Mouse (Mus musculus): ENCODE results near the gene Spata13.

Gene Spata13

DNA sequence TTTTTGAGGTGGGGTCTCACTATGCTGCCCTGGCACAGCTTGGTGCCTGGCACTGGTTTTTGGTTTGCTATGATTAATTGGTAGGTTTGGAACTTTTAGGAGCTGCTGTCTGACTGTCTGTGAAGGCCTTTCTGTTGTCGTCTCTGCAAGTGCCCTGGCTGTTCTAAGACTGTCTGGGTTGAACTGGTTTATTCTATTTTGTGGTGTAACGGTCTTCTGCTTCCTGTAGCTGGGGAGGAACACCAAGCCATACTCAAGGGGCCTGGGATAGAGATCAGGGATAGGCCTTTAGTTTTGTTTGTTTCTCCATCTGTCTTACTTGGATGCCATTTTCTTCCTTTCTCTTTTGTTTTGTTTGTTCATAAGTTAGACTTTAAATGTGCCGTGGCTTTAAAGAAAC is 88.1 kb downstream of the Spata13 start:
- DNase-seq, result no peak

DNA sequence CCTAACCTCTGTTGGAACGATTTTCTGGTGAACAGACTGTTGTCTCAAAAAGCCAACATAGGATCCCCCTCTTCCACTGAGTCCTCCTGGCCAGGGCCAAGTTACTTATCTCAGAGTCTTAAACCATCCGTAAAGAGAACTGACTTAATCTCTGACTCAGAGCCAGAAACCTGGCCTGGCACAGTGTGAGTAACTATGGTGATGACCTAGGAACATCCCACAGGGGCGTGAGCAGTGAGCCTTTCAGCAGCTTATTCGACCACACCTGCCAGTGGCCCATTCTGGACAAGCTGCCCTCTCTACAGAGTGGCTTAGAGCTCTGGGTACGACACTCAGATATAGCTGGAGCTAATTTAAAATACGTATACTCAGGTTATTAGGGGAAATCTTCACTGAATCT is 92.3 kb downstream of the Spata13 start:
- peak; percentile 44 for DNase-seq

DNA sequence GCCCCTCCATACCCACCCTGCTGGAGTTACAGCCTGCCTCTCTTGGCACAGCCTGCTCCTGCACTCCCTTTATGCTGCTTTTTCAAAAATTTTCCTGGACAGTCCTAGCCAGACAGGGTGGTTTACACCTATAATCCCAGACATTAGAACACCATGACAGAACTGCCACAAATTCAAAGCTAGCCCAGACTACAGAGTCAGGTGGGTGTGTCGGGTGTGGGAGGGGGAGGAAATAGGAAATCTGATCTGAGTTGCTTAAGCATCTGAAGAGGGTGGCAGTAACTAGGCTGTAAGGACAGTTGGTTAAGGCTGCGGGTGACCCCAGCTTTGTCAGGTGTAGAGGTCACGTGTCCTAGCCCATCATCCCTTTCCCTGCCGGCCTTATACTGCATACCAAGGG is 93.3 kb downstream of the Spata13 start:
- DNase-seq, result no peak

DNA sequence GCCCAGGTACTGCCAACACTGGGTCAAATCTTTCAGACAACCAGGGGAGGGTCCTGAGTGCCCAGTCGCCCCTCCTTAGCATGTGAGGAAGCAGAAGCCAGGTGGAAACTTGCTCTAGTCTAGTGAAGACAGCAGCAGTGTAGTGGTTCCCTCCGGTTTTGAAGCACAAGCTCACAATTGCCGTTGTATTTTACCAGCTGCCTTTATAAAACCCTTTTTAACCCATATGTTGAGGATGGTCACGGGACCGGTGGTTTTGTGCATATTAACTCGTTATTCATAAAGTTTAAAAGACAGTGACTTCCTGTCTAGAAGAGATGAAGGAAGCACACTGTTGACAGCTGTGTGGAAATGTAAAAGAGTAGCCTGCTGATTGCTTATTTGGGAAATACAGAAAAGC is 98.3 kb downstream of the Spata13 start:
- no peak for DNase-seq

DNA sequence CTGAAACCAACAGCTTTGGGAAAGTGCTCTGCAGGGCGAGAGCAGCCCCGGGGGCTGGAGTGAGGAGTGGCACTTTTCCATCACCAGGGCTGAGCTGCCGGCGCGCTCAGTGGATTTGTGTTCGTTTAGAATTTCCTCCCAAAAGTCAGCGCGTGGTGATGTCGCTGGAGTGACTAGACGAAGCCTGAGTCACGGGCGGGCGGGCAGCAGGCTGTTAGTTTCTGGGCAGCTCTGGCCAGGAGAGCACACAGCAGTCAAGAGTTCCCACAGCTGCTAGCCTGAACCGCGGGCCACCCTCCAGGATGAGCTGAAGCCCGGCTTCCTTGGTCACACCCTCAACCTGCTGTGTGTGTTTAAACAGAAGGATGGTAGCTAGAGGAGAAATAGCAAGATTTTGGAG is 99.0 kb downstream of the Spata13 start:
- no peak for DNase-seq

DNA sequence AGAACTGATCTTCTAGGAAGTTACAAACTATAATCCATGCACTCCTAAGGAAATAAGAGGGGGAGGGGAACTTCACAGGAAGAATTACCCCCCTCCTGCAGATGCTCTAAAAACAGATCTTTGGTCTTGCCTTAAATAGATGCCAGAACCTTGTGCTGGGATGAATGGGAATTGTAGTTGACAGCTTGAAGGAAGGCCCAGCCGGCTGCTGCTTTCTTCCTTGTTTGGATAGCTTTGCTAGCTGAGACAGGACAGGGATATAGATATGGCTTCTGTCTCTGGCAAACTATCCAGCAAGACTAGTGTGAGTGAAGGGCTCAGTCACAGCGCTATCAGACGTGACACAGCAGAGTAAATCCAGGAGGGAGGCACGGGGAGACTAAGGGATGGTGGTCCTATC is 99.9 kb downstream of the Spata13 start:
- no peak for DNase-seq

DNA sequence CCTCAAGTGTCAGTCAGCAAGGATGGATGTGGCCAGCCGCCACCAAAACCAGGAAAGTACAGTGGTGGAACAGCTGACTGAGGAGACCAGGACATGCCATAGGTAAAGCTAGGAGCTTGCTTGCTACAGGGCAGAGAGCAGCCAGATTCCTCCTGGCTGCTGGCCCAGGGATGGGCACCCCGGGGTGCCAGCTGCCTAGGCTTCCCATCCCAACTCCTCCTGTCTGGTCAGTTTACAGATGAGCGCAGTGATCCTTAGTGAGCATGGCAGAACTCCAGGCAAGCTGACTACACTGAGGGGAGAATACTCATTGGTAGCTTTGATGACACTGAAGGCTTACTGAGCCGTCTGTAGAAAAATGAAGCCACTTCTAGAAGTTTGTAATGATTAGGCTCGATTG is 101.4 kb downstream of the Spata13 start:
- peak; percentile 57 for DNase-seq

DNA sequence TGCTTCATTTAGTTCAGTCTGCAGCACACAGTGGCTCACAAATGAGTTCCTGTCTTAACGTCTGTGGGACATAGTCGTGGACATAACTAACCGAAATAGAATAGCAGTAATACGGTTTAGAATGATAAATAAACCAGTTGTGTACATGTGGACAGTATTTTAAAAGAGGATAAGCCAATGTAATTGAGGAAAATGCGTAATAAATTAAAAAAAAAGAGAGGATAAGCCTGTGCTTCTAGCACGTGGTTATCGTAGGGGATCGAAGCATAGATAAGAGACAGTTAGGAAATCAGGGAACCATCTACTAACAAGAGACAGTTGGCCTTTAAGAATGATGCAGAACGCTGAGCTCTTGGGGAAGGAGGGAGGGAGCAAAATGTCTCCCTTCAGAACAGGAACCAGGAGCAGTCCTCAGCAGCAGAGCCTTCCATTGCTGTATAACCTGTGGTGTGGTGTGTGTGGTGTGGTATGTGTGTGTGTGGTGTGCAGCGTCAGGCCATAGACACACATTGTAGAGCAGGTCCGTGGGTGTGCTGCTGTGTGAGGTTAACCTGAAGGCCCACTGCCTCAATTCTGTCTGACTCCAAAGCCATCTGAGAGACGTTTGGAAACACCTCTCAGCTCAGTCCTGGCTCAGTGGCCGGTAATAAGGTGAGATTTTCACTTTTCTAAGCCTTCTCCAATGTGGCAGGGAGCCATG is 102.2 kb downstream of the Spata13 start:
- no peak for DNase-seq

DNA sequence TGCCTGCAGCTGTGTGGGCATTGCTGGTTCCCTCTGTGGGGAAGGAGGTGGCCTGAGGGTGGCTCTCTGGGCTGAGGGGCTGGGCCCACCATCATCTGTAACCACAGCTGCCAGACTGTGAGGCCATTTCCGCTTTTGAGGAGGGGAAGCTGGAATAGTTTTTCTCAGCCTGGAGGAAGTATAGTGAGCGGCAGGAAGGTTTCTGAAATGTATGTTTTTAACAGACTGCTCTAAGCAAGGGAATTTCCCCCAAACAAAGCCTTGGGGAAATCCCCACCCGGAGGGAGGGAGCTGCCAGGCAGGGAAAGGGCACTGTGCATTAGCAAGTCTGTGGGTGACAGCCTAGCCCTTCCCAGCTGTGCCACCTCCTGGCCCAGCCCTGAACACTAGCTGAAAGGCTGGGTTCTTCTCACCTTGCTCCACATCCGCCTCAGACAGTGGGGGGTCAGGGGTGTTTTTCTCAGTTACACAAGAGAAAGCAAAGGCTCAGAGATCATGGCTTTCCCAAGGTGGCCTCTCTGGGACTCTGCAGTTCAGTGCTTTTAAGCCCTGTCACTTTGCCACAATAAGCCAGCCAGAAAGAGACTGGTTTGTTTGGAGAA is 102.9 kb downstream of the Spata13 start:
- no peak for DNase-seq

DNA sequence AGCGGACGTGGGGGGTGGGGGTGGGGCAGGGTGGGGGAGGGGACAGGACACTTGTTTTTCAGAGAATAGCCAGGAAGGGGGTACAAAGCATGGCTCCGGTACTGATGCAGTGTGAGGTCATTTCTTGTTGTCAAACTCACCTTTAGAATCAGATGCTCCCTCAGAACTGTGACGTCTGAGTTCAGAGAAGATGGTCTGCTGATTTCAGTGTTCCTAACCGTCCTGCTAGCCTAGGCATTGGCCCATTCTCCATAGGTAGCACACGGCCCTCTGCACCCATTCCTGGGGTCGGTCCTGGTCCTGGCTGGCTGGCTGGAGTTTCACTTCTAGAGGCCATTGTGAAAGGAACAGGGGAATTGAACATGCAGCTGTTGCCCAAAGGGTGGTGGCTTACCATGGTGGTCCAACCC is 103.4 kb downstream of the Spata13 start:
- DNase-seq, result no peak

DNA sequence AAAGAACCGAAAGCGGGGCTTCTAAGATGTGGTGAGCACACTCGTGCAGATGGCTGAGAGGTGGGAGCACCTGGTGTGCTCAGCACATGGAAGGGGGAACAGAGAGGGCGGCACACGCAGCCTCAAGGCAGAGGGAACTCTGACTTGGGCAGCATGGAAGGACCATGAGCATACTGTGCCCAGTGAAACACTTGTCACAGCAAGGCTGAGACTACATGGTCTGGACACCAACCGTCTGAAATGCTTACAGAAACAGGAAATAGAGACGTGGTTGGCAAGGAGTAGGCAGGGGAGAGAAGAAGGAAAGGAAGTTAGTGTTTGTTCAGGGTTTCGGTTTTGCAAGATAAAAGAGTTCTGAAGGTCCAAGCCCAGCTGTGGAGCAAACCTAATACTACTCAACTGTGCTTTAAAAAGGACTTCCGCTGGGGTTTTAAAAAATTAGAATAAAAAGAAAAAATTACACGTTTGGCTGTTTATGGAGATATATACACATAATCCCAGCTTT is 104.7 kb downstream of the Spata13 start:
- no peak for DNase-seq

DNA sequence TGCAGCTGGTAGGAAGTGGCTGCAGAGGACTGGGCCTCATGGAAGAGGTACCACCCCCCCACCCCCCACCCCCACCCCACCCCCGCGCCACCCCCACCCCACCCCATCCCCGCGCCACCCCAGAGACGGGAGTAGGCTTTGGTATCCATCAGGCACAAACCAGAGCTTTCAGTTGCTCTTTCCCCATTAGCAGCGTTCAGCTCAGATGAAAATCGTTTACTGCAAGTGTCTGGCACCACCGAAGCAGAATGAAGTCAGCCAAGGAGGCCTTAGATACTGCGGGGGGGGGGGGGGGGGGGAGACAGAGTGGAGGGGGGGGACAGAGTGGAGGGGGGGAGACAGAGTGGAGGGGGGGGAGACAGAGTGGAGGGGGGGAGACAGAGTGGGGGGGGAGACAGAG is 105.4 kb downstream of the Spata13 start:
- no peak for DNase-seq

DNA sequence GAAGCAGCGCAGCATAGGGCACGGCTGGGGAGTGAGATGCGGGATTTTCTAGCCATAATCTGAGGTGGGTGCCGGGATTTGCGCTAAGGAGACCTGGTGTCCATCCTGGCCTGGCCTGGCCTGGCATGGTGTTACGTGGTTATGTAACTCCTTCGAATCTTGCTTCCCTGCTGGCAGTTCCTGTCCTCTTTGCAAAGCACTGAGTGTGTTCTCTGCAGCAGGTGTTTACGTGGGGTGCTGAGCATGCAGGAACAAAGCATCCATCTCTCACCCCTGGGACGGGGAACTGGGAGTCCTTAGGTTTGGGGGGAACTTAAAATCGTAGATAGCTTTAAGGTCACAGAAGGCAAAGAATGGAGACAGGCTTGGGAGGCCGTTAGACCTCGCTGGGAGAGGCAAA is 105.8 kb downstream of the Spata13 start:
- DNase-seq, result peak; percentile 57

DNA sequence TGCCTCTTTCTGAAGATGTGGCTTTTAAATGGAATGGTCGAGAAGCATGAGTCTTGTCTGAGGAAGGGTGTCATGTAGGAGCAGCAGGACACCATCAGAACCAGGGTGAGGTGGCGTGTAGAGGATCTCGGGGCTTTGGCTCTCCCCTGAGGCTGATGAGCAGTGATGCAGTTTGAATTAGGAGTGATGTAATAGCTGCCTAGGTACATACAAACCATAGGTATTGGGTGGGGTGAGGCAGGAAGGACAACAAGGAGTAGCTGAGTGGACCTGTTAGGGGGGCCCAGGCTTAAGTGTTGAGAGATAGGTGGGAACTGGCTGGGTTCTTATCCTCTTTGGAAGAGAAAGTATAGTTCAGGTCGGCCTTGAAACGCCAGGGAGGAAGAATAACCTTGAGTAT is 106.7 kb downstream of the Spata13 start:
- DNase-seq, result no peak

DNA sequence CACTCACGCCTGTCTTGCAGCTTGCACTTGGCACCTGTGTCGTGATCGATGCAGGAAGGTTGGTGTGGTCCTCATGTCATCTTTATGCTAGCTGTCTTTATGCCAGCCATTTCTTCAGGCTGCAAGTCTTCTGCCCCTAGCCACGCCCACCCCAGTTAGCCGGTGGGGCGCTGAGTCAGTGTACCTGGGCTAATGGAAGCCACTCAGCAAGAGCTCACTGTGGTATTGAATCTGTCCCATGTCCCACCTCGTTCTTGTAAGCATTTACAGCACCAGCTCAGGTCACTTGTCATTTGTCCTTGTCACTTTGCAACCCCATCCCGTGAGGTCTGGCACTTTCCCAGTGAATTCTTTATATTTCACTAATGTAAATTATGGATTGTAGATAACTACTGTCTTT is 107.2 kb downstream of the Spata13 start:
- DNase-seq, result peak; percentile 49

DNA sequence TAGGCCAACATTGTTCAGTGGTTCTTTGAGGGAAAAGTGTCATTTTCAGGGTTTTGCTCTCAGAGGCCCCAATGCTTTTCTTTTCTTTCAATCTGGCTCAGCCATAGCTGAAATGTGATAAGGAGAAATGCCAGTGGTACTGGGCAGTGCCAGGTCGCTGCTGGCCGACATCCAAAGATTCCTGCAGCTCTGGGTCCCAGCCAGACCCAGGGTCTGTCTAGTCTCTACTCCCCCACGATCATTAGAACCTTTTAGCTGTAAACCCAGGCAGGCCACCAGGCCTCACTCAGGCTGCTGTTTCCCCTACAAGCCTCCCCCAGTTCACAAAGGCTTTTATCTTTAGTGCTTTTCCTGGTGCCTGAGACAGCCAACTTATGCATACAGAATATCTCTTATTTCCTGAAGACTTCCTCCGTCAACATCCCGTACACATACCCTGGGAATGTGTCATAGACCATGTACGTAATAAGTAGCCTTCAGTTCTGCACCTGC is 107.7 kb downstream of the Spata13 start:
- peak; percentile 79 for DNase-seq

DNA sequence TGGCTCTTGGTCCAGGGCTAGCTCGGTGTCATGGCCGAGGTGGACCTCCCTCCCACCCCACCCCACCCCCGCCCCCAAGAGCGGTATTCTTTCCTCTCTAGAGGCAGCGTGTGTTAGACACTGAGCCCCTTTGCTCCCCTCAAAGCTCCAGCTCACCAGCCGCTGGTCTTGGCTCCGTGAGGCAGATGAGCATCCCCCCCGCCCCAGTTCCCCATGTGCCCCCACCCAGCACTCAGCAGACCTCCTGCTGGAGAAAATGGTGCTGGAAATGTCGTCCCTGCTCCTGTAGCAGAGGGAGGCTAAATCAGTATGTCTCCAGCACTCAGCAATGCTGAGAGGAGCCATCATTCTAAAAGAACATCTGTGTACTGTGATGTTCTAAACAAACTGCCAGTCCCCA is 109.9 kb downstream of the Spata13 start:
- no peak for DNase-seq

DNA sequence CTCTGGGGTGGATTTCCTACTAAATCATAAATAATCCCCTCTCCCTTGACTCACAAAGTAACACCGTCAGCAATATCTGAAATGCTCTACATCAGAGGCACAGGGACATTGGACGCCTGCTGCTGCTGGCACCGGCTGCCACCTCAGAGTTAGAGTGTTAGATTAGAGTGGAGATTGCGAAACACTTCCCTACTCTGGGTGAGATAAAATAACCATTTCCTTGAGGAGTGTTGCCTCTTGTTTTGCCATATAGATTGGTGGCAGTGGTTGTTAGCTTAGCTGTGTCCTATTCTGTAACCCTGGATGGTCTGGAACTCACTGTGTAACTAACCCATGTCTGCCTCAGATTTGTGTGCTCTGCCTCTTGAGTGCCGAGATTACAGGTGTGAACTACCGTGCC is 111.4 kb downstream of the Spata13 start:
- DNase-seq, result no peak

DNA sequence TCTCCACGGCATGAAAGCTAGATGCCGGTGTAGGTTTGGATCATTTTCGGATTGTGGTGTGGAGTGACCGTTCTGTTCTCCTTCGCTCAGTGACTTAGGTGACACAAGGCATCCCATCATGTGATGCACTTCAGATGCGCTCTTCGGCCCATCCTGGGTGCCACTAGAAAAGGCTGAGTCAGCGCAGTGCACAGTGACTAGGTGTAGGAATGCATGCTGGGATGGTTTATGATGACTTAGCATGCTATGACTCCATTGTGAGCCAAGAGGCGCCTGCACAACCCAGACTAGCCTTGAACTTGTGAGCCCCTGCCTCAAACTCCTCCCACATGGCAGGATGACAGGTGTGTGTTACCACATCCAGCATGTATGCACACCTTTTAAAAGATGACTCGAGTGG is 112.3 kb downstream of the Spata13 start:
- no peak for DNase-seq

DNA sequence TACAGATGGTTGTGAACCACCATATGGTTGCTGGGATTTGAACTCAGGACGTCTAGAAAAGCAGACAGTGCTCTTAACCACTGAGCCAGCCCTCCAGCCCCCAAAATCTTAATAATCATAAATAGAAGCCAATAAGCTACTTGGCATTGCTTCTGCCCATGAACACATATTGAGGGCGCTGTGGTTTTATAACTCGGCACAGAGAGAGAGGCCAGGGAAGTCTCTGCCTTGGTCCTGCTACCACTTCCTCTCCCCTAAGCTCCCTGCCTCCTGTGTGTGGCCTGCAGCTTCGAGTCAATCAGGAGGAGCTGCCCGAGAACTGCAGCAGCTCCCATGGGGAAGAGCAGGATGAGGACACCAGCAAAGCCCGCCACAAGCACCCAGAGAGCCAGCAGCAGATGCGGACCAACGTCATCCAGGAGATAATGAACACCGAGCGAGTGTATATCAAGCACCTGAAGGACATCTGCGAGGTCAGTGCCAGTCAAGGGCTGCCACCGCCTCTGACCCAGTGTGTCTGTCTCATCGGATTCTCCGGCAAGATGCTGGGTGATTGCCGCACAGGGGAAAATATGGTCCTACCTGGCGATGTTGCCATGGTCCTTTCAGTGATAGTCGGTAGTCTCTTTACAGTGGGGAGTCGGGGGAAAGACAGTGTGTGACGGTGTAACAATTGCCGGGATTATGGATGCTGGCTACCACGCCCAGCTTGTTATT is 113.5 kb downstream of the Spata13 start:
- no peak for DNase-seq

DNA sequence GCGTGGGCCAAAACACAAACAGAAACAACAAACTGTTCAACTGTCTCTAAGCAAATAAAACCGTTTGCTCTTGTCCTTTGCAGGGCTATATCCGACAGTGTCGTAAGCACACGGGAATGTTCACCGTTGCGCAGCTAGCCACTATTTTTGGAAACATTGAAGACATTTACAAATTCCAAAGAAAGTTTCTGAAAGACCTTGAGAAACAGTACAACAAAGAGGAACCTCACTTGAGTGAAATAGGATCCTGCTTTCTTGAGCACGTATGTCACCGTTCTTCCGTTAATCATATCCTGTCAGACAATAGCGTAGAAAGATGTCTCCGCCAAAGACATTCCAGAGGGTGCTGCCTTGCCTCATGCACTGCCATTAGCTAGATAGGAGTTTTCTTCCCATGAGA is 116.1 kb downstream of the Spata13 start:
- no peak for DNase-seq

DNA sequence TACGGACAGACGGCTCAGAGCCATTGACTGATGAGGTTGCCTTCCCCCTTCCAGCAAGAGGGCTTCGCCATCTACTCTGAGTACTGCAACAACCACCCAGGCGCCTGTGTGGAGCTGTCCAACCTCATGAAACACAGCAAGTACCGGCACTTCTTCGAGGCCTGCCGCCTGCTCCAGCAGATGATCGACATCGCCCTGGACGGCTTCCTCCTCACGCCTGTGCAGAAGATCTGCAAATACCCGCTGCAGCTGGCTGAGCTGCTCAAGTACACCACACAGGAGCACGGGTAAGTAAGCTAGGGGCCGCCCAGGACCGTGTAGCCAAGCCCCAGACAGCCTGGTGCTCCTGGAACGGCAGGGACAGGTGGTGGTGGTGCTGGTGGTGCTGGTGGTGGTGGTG is 117.8 kb downstream of the Spata13 start:
- DNase-seq, result no peak

DNA sequence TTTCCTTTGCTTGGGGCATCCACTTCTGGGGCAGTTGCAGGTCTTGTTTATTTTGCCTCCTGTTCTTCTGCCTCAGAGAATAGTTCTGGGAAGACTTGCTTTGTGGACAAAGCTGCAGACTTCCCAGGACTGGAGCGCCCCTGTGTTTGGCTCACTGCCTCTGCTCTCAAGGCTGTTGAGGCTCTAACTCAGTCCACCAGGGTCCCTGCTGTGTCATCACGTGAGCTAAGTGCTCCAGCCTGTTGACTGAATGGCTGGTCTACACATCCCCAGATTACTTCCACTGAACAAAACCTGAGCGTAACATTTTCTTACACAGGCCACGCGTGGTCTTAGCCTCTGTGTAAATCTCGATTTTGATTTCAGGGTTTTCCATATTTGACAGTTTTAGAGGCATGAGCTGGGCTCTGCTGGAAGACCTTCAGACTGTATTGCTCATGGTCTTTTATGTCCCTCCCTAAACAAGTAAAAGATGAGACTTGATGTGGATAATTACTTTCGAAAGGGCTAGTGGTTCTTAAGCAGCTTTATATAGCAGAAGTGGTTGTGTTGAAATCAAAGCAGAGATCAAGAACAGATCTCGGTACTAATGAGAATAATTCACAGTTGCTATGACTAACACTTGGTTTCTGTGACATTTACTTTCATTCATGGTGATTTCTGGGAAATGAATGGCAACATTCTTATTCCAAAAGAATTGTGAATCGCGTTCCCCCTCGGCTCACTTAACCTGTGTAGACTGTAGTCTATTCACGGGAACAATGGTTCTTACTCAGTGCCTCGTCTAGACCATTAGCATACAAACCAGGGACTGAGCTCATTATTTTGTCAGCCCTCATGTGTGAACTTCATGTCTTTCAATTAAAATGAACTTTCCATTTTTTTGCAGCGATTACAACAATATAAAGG is 119.3 kb downstream of the Spata13 start:
- DNase-seq, result no peak
